Mouse (Mus musculus) urinary bladder, adult 18-20 months (tissue): Measurements from ENCODE around the gene 1700009N14Rik.

Experiments used
- DNase-seq, 2 experiments: peaks; one replicate each; pipeline ENCODE4 v3.0.0; 2022; ENCODE audit warnings: low spot score in 2 of 2, mixed read lengths in 2 of 2

Gene 1700009N14Rik

GRCm38 (mm10) chr4:39450069-39450468 lies at the start of gene 1700009N14Rik:
Gene 1700009N14Rik (plus strand): TSS chr4:39450295.
- DNase-seq = no peak

- DNase-seq = no peak
Measured at GRCm38 (mm10) chr4:39437870-39438367, 12.2 kb upstream of the 1700009N14Rik start.

GRCm38 (mm10) chr4:39474291-39474690 lies 24.2 kb downstream of the 1700009N14Rik start:
- no peak for DNase-seq

GRCm38 (mm10) chr4:39486393-39486792 lies 36.3 kb downstream of the 1700009N14Rik start:
- no peak for DNase-seq

GRCm38 (mm10) chr4:39493596-39493995 lies 43.5 kb downstream of the 1700009N14Rik start:
- no peak for DNase-seq

- no peak for DNase-seq
Measured at GRCm38 (mm10) chr4:39495875-39496274, 45.8 kb downstream of the 1700009N14Rik start.
